Comparison of ENCODE assay signal across 9 mouse cellular contexts in genomic region chr10:83729492-83729891, GRCm38 (mm10). TPM values are rescaled to one million over a fixed set of nuclear protein-coding genes. Genes with fewer than 3 reads are reported as not detected.
DNase-seq lines count a peak whose midpoint lies in the region; ATAC-seq lines count a peak whose summit lies in the region.
"Had no signal": no experiment of that assay in that cellular context is flagged by ENCODE, and none has a peak within 500 bp of the region (broad histone marks: within the 10 kb centered on the region; RNA-seq: fewer than 3 reads in every experiment).

No protein-coding gene starts in this region.

- 0 out of 2 replicates have a peak, but pooled peaks cover 4% of the 10 kb centered on the region for H3K4me1 ChIP-seq in forebrain, embryonic 15.5 days
- H3K4me1 ChIP-seq in hindbrain, embryonic 10.5 days (replicated peaks): no peaks in the 10 kb centered on the region

- no peak overlapping the region for H3K4me3 ChIP-seq in forebrain, embryonic 15.5 days
- H3K4me3 ChIP-seq in hindbrain, embryonic 10.5 days: no peak overlapping the region
- H3K4me3 ChIP-seq: limb, embryonic 13.5 days had no signal

- no peak overlapping the region for H3K9ac ChIP-seq in forebrain, embryonic 15.5 days (replicated peaks)
- H3K9ac ChIP-seq: limb, embryonic 13.5 days had no signal

- H3K27ac ChIP-seq in forebrain, embryonic 15.5 days (replicated peaks): no peak overlapping the region
- no peak overlapping the region for H3K27ac ChIP-seq in hindbrain, embryonic 10.5 days
- H3K27ac ChIP-seq: limb, embryonic 13.5 days had no signal

- no peaks in the 10 kb centered on the region for H3K36me3 ChIP-seq in forebrain, embryonic 15.5 days
- no peaks in the 10 kb centered on the region for H3K36me3 ChIP-seq in hindbrain, embryonic 10.5 days
- H3K36me3 ChIP-seq: limb, embryonic 13.5 days had no signal

- H3K9me3 ChIP-seq in forebrain, embryonic 15.5 days: no peaks in the 10 kb centered on the region
- H3K9me3 ChIP-seq in hindbrain, embryonic 10.5 days: peaks cover 5% of the 10 kb centered on the region; the same call in 1 of the 2 replicates

- WGBS in forebrain, embryonic 15.5 days: 33% methylated on average over 7 of the region's 7 CpGs
- WGBS in hindbrain, embryonic 10.5 days: 30% methylated on average over 7 of the region's 7 CpGs

- H3K4me2 ChIP-seq in forebrain, embryonic 15.5 days (replicated peaks): no peak overlapping the region
- H3K4me2 ChIP-seq: limb, embryonic 13.5 days had no signal

- H3K27me3 ChIP-seq in forebrain, embryonic 15.5 days: no peaks in the 10 kb centered on the region
- no peaks in the 10 kb centered on the region for H3K27me3 ChIP-seq in hindbrain, embryonic 10.5 days (ENCODE audit: insufficient read depth, poor library complexity, severe bottlenecking)
- H3K27me3 ChIP-seq: limb, embryonic 13.5 days had no signal

- DNase-seq in MEL-GATA-1-ER (ENCODE audit: extremely low read depth, low read depth): peak; percentile 34
- peak; percentile 84 for DNase-seq in hindbrain, embryonic 10.5 days (ENCODE audit: low spot score)
- peak; percentile 73 to 91 for DNase-seq in layer of hippocampus, adult 8-10 months (ENCODE audit: low spot score in 2 of 2)
- peak; percentile 84 for DNase-seq in lung, postnatal 25 days (ENCODE audit: low spot score)
- peak; percentile 87 for DNase-seq in retina, embryonic 14.5 days (ENCODE audit: low spot score)
- peak; percentile 79 to 86 for DNase-seq in thymus, postnatal 36 days

- ATAC-seq in cerebellum, adult (ENCODE audit: insufficient number of reproducible peaks, low FRiP score, low TSS enrichment): peak; percentile 75
- ATAC-seq in forebrain, embryonic 15.5 days (replicated peaks): peak; percentile 60; the same call in 1 of the 2 replicates

RNA-seq across cellular contexts. Expression of gene 1500009L16Rik, which starts 6.8 kb away (rescaled TPM):
- 50.2 and 51.2 TPM in 2 replicates for polyA plus RNA-seq in forebrain, embryonic 15.5 days (2015; fragmentation: Nextera tagmentation; extraction: Ambion mirVana)
- polyA plus RNA-seq in hindbrain, embryonic 10.5 days (2016; fragmentation: Nextera tagmentation; extraction: Ambion mirVana): 41.6 and 45.4 TPM in 2 replicates
- total RNA-seq in layer of hippocampus, adult 8-10 months (2022): 10 to 100 TPM; 20.7 to 28.2 (median 21.5) TPM

Comparison
In these comparisons a context has a peak if more than half of its experiments do, and no peak if none do; other contexts are left out.
1. DNase-seq: peak in every context shown above with its lines; median percentile 87 in retina, embryonic 14.5 days; 84 in hindbrain, embryonic 10.5 days; 84 in lung, postnatal 25 days; 82 in thymus, postnatal 36 days; 82 in layer of hippocampus, adult 8-10 months; 34 in MEL-GATA-1-ER.